11 mouse cellular contexts compared by ENCODE assay signal in genomic region chr9:107285009-107285408, GRCm38 (mm10). TPM values are rescaled to one million over a fixed set of nuclear protein-coding genes. Genes with fewer than 3 reads are reported as not detected.
A peak's percentile ranks its signal among the peaks of the same experiment; 100 is the strongest.
DNase-seq lines count a peak whose midpoint lies in the region.
"Had no signal": no experiment of that assay in that cellular context is flagged by ENCODE, and none has a peak within 500 bp of the region (broad histone marks: within the 10 kb centered on the region; RNA-seq: fewer than 3 reads in every experiment).

No protein-coding gene starts in this region.

- peaks cover 56% of the 10 kb centered on the region for H3K36me3 ChIP-seq in megakaryocyte, embryonic 14.5 days (replicated peaks; ENCODE audit: low read length)
- H3K36me3 ChIP-seq in forebrain, embryonic 10.5 days (replicated peaks): no peaks in the 10 kb centered on the region

- peak; percentile 53 to 67 for DNase-seq in lung, adult 18-20 months
- no peak for DNase-seq in lung, postnatal 25 days (ENCODE audit: low spot score)
- DNase-seq in ES-CJ7 (ENCODE audit: low read depth, low spot score): peak; percentile 32
- DNase-seq in kidney, postnatal 25 days: peak; percentile 68 to 84
- DNase-seq in forebrain, embryonic 10.5 days (ENCODE audit: extremely low spot score, low spot score): no peak
- no peak for DNase-seq in cerebellum, adult 9-11 months
- DNase-seq in layer of hippocampus, adult 9-10 months (ENCODE audit: low spot score): no peak
- DNase-seq: layer of hippocampus, adult 9-11 months had no signal

- WGBS in forebrain, embryonic 10.5 days: 30% methylated on average over 3 of the region's 3 CpGs

- no peaks in the 10 kb centered on the region for H3K27me3 ChIP-seq in megakaryocyte, embryonic 14.5 days (replicated peaks)
- peaks cover 31% of the 10 kb centered on the region for H3K27me3 ChIP-seq in forebrain, embryonic 10.5 days (ENCODE audit: poor library complexity, severe bottlenecking)

- H3K4me3 ChIP-seq in megakaryocyte, embryonic 14.5 days (replicated peaks): peak overlapping the region; percentile 82
- H3K4me3 ChIP-seq in forebrain, embryonic 10.5 days: no peak overlapping the region

- peaks cover 83% of the 10 kb centered on the region for H3K4me1 ChIP-seq in megakaryocyte, embryonic 14.5 days
- peaks cover 37% of the 10 kb centered on the region for H3K4me1 ChIP-seq in forebrain, embryonic 10.5 days

- no peak overlapping the region for H3K27ac ChIP-seq in forebrain, embryonic 10.5 days
- H3K27ac ChIP-seq: hindbrain, embryonic 14.5 days; liver, embryonic 14.5 days had no signal

- H3K9me3 ChIP-seq in megakaryocyte, embryonic 14.5 days: no peaks in the 10 kb centered on the region
- H3K9me3 ChIP-seq in forebrain, embryonic 10.5 days: no peaks in the 10 kb centered on the region

RNA-seq across cellular contexts. Expression of gene Mapkapk3, which starts 4.7 kb away (rescaled TPM):
- 35.6 and 49.9 TPM in 2 replicates for polyA plus RNA-seq in megakaryocyte, embryonic 14.5 days (2012; ENCODE audit: insufficient read depth, low replicate concordance)
- polyA plus RNA-seq in forebrain, embryonic 10.5 days (2016; fragmentation: Nextera tagmentation; extraction: Ambion mirVana): 5.9 and 6.6 TPM in 2 replicates

RNA-seq across cellular contexts. Expression of gene Cish, which starts 10.8 kb away (rescaled TPM):
- polyA plus RNA-seq in megakaryocyte, embryonic 14.5 days (2012; ENCODE audit: insufficient read depth, low replicate concordance): 47.7 and 114 TPM in 2 replicates
- polyA plus RNA-seq in forebrain, embryonic 10.5 days (2016; fragmentation: Nextera tagmentation; extraction: Ambion mirVana): 7.2 and 7.6 TPM in 2 replicates

RNA-seq across cellular contexts. Expression of gene Hemk1, which starts 53.1 kb away (rescaled TPM):
- 8.1 TPM in 1 of 2 replicates, not detected in the other for polyA plus RNA-seq in megakaryocyte, embryonic 14.5 days (2012; ENCODE audit: insufficient read depth, low replicate concordance)
- polyA plus RNA-seq in forebrain, embryonic 10.5 days (2016; fragmentation: Nextera tagmentation; extraction: Ambion mirVana): 13.5 and 13.7 TPM in 2 replicates

RNA-seq across cellular contexts. Expression of gene Dock3, which starts 53.3 kb away (rescaled TPM):
- polyA plus RNA-seq in megakaryocyte, embryonic 14.5 days (2012; ENCODE audit: insufficient read depth, low replicate concordance): 0.09 TPM in 1 of 2 replicates, not detected in the other
- 4.4 and 5.4 TPM in 2 replicates for polyA plus RNA-seq in forebrain, embryonic 10.5 days (2016; fragmentation: Nextera tagmentation; extraction: Ambion mirVana)

RNA-seq across cellular contexts. Expression of gene 6430571L13Rik, which starts 55.4 kb away (rescaled TPM):
- not detected in 2 replicates for polyA plus RNA-seq in megakaryocyte, embryonic 14.5 days (2012; ENCODE audit: insufficient read depth, low replicate concordance)
- polyA plus RNA-seq in forebrain, embryonic 10.5 days (2016; fragmentation: Nextera tagmentation; extraction: Ambion mirVana): 1.0 and 1.6 TPM in 2 replicates

Comparison
In these comparisons a context has a peak if more than half of its experiments do, and no peak if none do; other contexts are left out.
1. DNase-seq: peak in lung, adult 18-20 months (2 of 2), ES-CJ7 (single experiment) and kidney, postnatal 25 days (2 of 2); none in lung, postnatal 25 days (single experiment), forebrain, embryonic 10.5 days (single experiment), cerebellum, adult 9-11 months (single experiment) and layer of hippocampus, adult 9-10 months (single experiment).